ENCODE assay signal across 1 mouse cellular context in the genomic region with DNA sequence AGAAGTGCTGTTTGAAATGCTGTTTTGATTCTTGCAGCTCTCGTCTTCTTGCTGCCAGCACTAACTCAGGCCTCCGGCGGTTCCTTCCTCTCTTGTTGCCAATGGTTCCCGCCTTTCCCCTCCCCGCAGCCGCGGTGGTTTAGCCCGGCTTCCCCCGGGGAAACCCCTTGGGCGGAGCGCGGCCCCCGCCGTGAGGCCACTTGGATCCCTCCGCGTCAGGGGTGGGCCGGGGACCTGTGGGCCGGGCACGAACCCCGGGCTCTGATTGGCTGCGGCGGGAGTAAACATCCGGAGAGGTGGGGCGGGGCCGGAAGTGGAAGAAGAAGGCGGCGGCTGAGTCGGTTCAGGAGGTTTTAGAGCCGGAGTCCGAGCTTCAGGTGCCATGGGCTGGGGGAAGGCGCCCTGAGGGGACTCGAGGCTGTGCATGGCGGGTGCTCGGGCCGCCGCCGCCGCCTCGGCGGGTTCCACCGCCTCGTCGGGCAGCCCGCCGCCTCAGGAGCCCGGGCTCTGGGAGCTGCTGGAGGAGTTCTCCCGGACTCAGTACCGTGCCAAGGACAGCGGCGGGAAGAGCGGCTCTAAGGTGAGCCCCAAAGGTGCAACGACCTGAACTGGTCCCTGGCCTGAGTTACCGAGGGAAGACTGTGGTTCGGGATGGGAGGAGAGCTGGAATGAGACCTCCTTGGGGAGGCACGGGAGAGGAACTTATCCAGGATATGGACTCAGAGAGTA.
TF ChIP-seq lines count a peak whose summit lies in the region.

A gene (plus strand): TSS at position 302 of the 729 bp plus-strand sequence.

TF ChIP-seq in CH12.LX, 34 proteins besides CTCF, POLR2A, EP300 and RAD21 (continued from another document):
- 0 out of 2 replicates have a peak, but pooled peaks have one; percentile 1 for TF ChIP-seq TBP (conservative IDR thresholded peaks at IDR 0.05; ENCODE audit: low read depth, low read length)
- peak; percentile 73 for TF ChIP-seq ETS1 (conservative IDR thresholded peaks at IDR 0.05; ENCODE audit: low read depth, low read length)
- peak; percentile 84 for TF ChIP-seq HCFC1 (IDR thresholded peaks at IDR 0.05; ENCODE audit: low read depth, low read length)
- no peak for TF ChIP-seq USF2 (conservative IDR thresholded peaks at IDR 0.05; ENCODE audit: low read depth, low read length)
- peak; percentile 83 for TF ChIP-seq MEF2A (IDR thresholded peaks at IDR 0.05; ENCODE audit: borderline replicate concordance, low read depth, low read length)
- peak; percentile 70 for TF ChIP-seq MAX (IDR thresholded peaks at IDR 0.05; ENCODE audit: low read length)
- TF ChIP-seq NELFE (IDR thresholded peaks at IDR 0.05; ENCODE audit: low read depth, low read length) = peak; percentile 73
- TF ChIP-seq NRF1 (IDR thresholded peaks at IDR 0.05; ENCODE audit: low read depth, low read length) = peak; percentile 50
- no peak for TF ChIP-seq MYC (IDR thresholded peaks at IDR 0.05; ENCODE audit: low read depth, low read length)
- no peak for TF ChIP-seq MAFK (IDR thresholded peaks at IDR 0.05; ENCODE audit: insufficient replicate concordance, low read length)
- TF ChIP-seq SMC3 (IDR thresholded peaks at IDR 0.05; ENCODE audit: low read depth, low read length) = peak; percentile 25
- TF ChIP-seq JUN (IDR thresholded peaks at IDR 0.05; ENCODE audit: insufficient read depth, low read depth, low read length) = no peak
- 0 out of 2 replicates have a peak, but pooled peaks have one; percentile 32 for TF ChIP-seq BHLHE40 (IDR thresholded peaks at IDR 0.05; ENCODE audit: low read depth, low read length)
- TF ChIP-seq TCF12 (IDR thresholded peaks at IDR 0.05; ENCODE audit: low read depth, low read length) = peak; percentile 84
- no peak for TF ChIP-seq ZC3H11A (IDR thresholded peaks at IDR 0.05; ENCODE audit: low read depth, low read length)
- TF ChIP-seq JUND (conservative IDR thresholded peaks at IDR 0.05; ENCODE audit: low read depth, low read length) = no peak
- TF ChIP-seq ZMIZ1 (IDR thresholded peaks at IDR 0.05; ENCODE audit: low read depth, low read length) = peak; percentile 54; the same call in 1 of the 2 replicates
- 0 out of 2 replicates have a peak, but pooled peaks have one; percentile 42 for TF ChIP-seq POLR2AphosphoS2 (IDR thresholded peaks at IDR 0.05; ENCODE audit: low read depth, low read length)
- TF ChIP-seq ELF1 (IDR thresholded peaks at IDR 0.05; ENCODE audit: low read depth, low read length) = peak; percentile 85
- no peak for TF ChIP-seq GABPA (IDR thresholded peaks at IDR 0.05; ENCODE audit: insufficient replicate concordance, low read depth, low read length)
- TF ChIP-seq USF1 (IDR thresholded peaks at IDR 0.05; ENCODE audit: low read depth, low read length) = no peak
- TF ChIP-seq KAT2A (IDR thresholded peaks at IDR 0.05; ENCODE audit: insufficient replicate concordance, low read length) = peak; percentile 75; the same call in 1 of the 2 replicates
